Mouse (Mus musculus): Measurements from ENCODE around the gene Chd5.

Gene Chd5

GRCm38 (mm10) chr4:152338419-152339292, at the start of gene Chd5:
Gene Chd5 (plus strand): TSS chr4:152338651.
- DNase-seq = no peak

- DNase-seq = no peak
Observed at GRCm38 (mm10) chr4:152290385-152290784, 48.1 kb upstream of the Chd5 start.

- no peak for DNase-seq
Observed at GRCm38 (mm10) chr4:152290991-152291390, 47.5 kb upstream of the Chd5 start.

- no peak for DNase-seq
Observed at GRCm38 (mm10) chr4:152291562-152291961, 46.9 kb upstream of the Chd5 start, which contains the start of gene Hes3. Gene Hes3 (minus strand): TSS chr4:152291662.

- DNase-seq = no peak
Observed at GRCm38 (mm10) chr4:152292102-152292765, 46.2 kb upstream of the Chd5 start.

GRCm38 (mm10) chr4:152294188-152294929, 44.1 kb upstream of the Chd5 start:
- DNase-seq = no peak

- no peak for DNase-seq
Observed at GRCm38 (mm10) chr4:152295916-152296315, 42.5 kb upstream of the Chd5 start.

GRCm38 (mm10) chr4:152296371-152296770, 42.1 kb upstream of the Chd5 start:
- DNase-seq = no peak

- peak; percentile 100 for DNase-seq
Observed at GRCm38 (mm10) chr4:152296874-152297861, 41.3 kb upstream of the Chd5 start, which contains the start of gene Icmt. Gene Icmt (plus strand): TSS chr4:152297227.

- DNase-seq = no peak
Observed at GRCm38 (mm10) chr4:152298836-152299235, 39.6 kb upstream of the Chd5 start.

- DNase-seq = no peak
Observed at GRCm38 (mm10) chr4:152300375-152300774, 38.1 kb upstream of the Chd5 start.

- no peak for DNase-seq
Observed at GRCm38 (mm10) chr4:152302012-152302411, 36.4 kb upstream of the Chd5 start.

- DNase-seq = no peak
Observed at GRCm38 (mm10) chr4:152303172-152303571, 35.3 kb upstream of the Chd5 start.

- no peak for DNase-seq
Observed at GRCm38 (mm10) chr4:152304685-152305084, 33.8 kb upstream of the Chd5 start.

GRCm38 (mm10) chr4:152305991-152306390, 32.5 kb upstream of the Chd5 start:
- DNase-seq = no peak

GRCm38 (mm10) chr4:152307542-152307941, 30.9 kb upstream of the Chd5 start:
- DNase-seq = no peak

GRCm38 (mm10) chr4:152312186-152312585, 26.3 kb upstream of the Chd5 start:
- DNase-seq = no peak

- DNase-seq = peak; percentile 23
Observed at GRCm38 (mm10) chr4:152313211-152313632, 25.2 kb upstream of the Chd5 start.

GRCm38 (mm10) chr4:152313934-152314333, 24.5 kb upstream of the Chd5 start:
- peak; percentile 66 for DNase-seq

- DNase-seq = no peak
Observed at GRCm38 (mm10) chr4:152315498-152316213, 22.8 kb upstream of the Chd5 start.

GRCm38 (mm10) chr4:152317631-152318033, 20.8 kb upstream of the Chd5 start:
- no peak for DNase-seq

Data from lung, postnatal 10 days (tissue).